Comparison of ENCODE assay signal across 19 mouse cellular contexts in the genomic region with DNA sequence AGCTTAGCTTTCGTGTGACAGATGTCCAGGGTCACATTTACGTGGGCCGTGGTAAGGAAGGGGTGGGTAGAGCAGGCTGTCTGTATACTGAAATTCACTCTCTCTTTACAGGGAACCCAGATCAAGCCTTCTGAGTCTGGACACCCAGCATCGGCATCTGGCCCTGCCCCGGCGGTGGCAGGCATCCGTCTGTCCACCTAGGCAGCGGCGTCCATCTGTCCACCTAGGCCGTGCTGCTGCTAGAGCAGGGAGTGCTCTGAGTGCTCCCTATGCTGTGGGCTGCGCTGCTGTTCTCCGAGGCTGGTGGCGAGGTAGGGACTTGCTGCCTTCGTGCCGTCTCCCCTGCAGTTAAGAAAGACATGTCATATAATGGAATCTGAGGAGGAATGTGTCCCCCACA.
DNase-seq lines count a peak whose midpoint lies in the region; ATAC-seq lines count a peak whose summit lies in the region.
"Had no signal": no experiment of that assay in that cellular context is flagged by ENCODE, and none has a peak within 500 bp of the region (broad histone marks: within the 10 kb centered on the region; RNA-seq: fewer than 3 reads in every experiment).

No protein-coding gene starts in this region.

- no peaks in the 10 kb centered on the region for H3K9me3 ChIP-seq in heart, embryonic 10.5 days
- no peaks in the 10 kb centered on the region for H3K9me3 ChIP-seq in neural tube, embryonic 15.5 days (replicated peaks)
- H3K9me3 ChIP-seq in limb, embryonic 12.5 days, result no peaks in the 10 kb centered on the region
- H3K9me3 ChIP-seq: forebrain, embryonic 12.5 days; hindbrain, embryonic 13.5 days; limb, embryonic 15.5 days; liver, embryonic 15.5 days had no signal

- DNase-seq in heart, embryonic 10.5 days (ENCODE audit: low spot score), result no peak
- DNase-seq in heart, postnatal 36 days, result no peak
- DNase-seq in neural tube, embryonic 10.5 days (ENCODE audit: extremely low spot score, low spot score), result peak; percentile 38
- DNase-seq in retina, postnatal 1 day, result no peak
- no peak for DNase-seq in frontal cortex, adult 2 months (ENCODE audit: extremely low spot score in 1 of 2, low spot score in 1 of 2)
- DNase-seq: cerebellum, adult 9-11 months; gastrocnemius, postnatal 25 days; kidney, adult 2 months; kidney, postnatal 25 days; lung, postnatal 10 days; thymus, adult 2 months had no signal

- ATAC-seq in neural tube, embryonic 15.5 days (ENCODE audit: low FRiP score), result no peak
- no peak for ATAC-seq in limb, embryonic 12.5 days (ENCODE audit: insufficient number of reproducible peaks, insufficient read depth, low FRiP score, low TSS enrichment, low read depth)
- ATAC-seq: inflammation-experienced regulatory T-cells, adult 6 months had no signal

- H3K9ac ChIP-seq in neural tube, embryonic 15.5 days (replicated peaks), result no peak overlapping the region
- no peak overlapping the region for H3K9ac ChIP-seq in limb, embryonic 12.5 days (replicated peaks)
- H3K9ac ChIP-seq: forebrain, embryonic 12.5 days; hindbrain, embryonic 13.5 days; limb, embryonic 15.5 days; liver, embryonic 15.5 days had no signal

- 80% methylated on average over 15 of the region's 15 CpGs for WGBS in heart, embryonic 10.5 days
- whole genome bisulfite sequencing in neural tube, embryonic 15.5 days, result 61% methylated on average over 15 of the region's 15 CpGs
- 48% methylated on average over 15 of the region's 15 CpGs for WGBS in limb, embryonic 12.5 days

- no peaks in the 10 kb centered on the region for H3K27me3 ChIP-seq in heart, embryonic 10.5 days (ENCODE audit: insufficient read depth, poor library complexity, severe bottlenecking)
- H3K27me3 ChIP-seq in neural tube, embryonic 15.5 days (replicated peaks), result no peaks in the 10 kb centered on the region
- H3K27me3 ChIP-seq in limb, embryonic 12.5 days, result peaks cover 3% of the 10 kb centered on the region; the same call in 1 of the 2 replicates
- H3K27me3 ChIP-seq: CH12.LX; forebrain, embryonic 12.5 days; hindbrain, embryonic 13.5 days; limb, embryonic 15.5 days; liver, embryonic 15.5 days had no signal

- intact Hi-C loops in heart, postnatal 36 days (cut with DNase I), result no loop called here

- H3K4me2 ChIP-seq in neural tube, embryonic 15.5 days, result no peak overlapping the region
- no peak overlapping the region for H3K4me2 ChIP-seq in limb, embryonic 12.5 days
- H3K4me2 ChIP-seq: forebrain, embryonic 12.5 days; hindbrain, embryonic 13.5 days; limb, embryonic 15.5 days; liver, embryonic 15.5 days had no signal

- peak overlapping the region; percentile 64; the same call in 1 of the 2 replicates for H3K27ac ChIP-seq in heart, embryonic 10.5 days
- H3K27ac ChIP-seq in neural tube, embryonic 15.5 days (replicated peaks), result no peak overlapping the region
- peak overlapping the region; percentile 90 for H3K27ac ChIP-seq in limb, embryonic 12.5 days
- H3K27ac ChIP-seq: forebrain, embryonic 12.5 days; hindbrain, embryonic 13.5 days; liver, embryonic 15.5 days had no signal

- peaks cover 18% of the 10 kb centered on the region for H3K36me3 ChIP-seq in heart, embryonic 10.5 days
- no peaks in the 10 kb centered on the region for H3K36me3 ChIP-seq in neural tube, embryonic 15.5 days
- H3K36me3 ChIP-seq in limb, embryonic 12.5 days, result peaks cover 13% of the 10 kb centered on the region; the same call in 1 of the 2 replicates
- H3K36me3 ChIP-seq: forebrain, embryonic 12.5 days; hindbrain, embryonic 13.5 days; liver, embryonic 15.5 days had no signal

- H3K4me3 ChIP-seq in heart, embryonic 10.5 days, result no peak overlapping the region
- no peak overlapping the region for H3K4me3 ChIP-seq in neural tube, embryonic 15.5 days (replicated peaks)
- no peak overlapping the region for H3K4me3 ChIP-seq in limb, embryonic 12.5 days (replicated peaks)
- H3K4me3 ChIP-seq: forebrain, embryonic 12.5 days; hindbrain, embryonic 13.5 days; limb, embryonic 15.5 days; liver, embryonic 15.5 days had no signal

- H3K4me1 ChIP-seq in heart, embryonic 10.5 days, result peaks cover 47% of the 10 kb centered on the region
- peaks cover 16% of the 10 kb centered on the region for H3K4me1 ChIP-seq in neural tube, embryonic 15.5 days
- H3K4me1 ChIP-seq in limb, embryonic 12.5 days (replicated peaks), result peaks cover 46% of the 10 kb centered on the region
